In genomic region chr1:154788491-154788890, GRCm38 (mm10) we compare ENCODE assay signal across 11 mouse cellular contexts.
DNase-seq lines count a peak whose midpoint lies in the region; ATAC-seq and TF ChIP-seq lines count a peak whose summit lies in the region.
"Had no signal": no experiment of that assay in that cellular context is flagged by ENCODE, and none has a peak within 500 bp of the region (broad histone marks: within the 10 kb centered on the region; RNA-seq: fewer than 3 reads in every experiment).

No protein-coding gene starts in this region.

- ATAC-seq in midbrain, embryonic 15.5 days (replicated peaks) = 0 out of 2 replicates have a peak, but pooled peaks have one; percentile 26

- no peak overlapping the region for H3K4me3 ChIP-seq in midbrain, embryonic 15.5 days
- no peak overlapping the region for H3K4me3 ChIP-seq in heart, adult 2 months
- H3K4me3 ChIP-seq: intestine, embryonic 15.5 days; liver, embryonic 13.5 days; stomach, embryonic 15.5 days had no signal

- intact Hi-C loops in heart, adult 2 months (cut with DNase I) = loop anchor here (1.0 to 10.0 kb wide), 2 partner anchors 218 to 446 kb away; no protein-coding TSS in a partner anchor

- no peak for TF ChIP-seq EP300 in heart, adult 2 months (IDR thresholded peaks at IDR 0.05; ENCODE audit: insufficient read depth, low read depth, low read length)

- no peak overlapping the region for H3K4me2 ChIP-seq in midbrain, embryonic 15.5 days
- H3K4me2 ChIP-seq: intestine, embryonic 15.5 days; liver, embryonic 13.5 days; stomach, embryonic 15.5 days had no signal

- peaks cover 14% of the 10 kb centered on the region for H3K4me1 ChIP-seq in midbrain, embryonic 15.5 days
- H3K4me1 ChIP-seq in heart, adult 2 months (ENCODE audit: control insufficient read depth, insufficient read depth, low read length) = no peaks in the 10 kb centered on the region; the same call in 1 of the 2 replicates
- H3K4me1 ChIP-seq: liver, embryonic 13.5 days had no signal

- DNase-seq in cerebellum, adult 9-11 months = peak; percentile 20
- DNase-seq in cerebellum, postnatal 14 days = no peak
- DNase-seq in left cerebral cortex, adult 18-20 months (ENCODE audit: low spot score in 2 of 2) = peak; percentile 39 to 50
- no peak for DNase-seq in left cerebral cortex, adult 11 months (ENCODE audit: low spot score)
- peak; percentile 80 for DNase-seq in brain, adult 2 months (ENCODE audit: low read depth, low spot score)
- no peak for DNase-seq in adrenal gland, postnatal 4 days (ENCODE audit: low spot score in 2 of 2)
- no peak for DNase-seq in heart, adult 2 months

- TF ChIP-seq POLR2A in heart, adult 2 months (IDR thresholded peaks at IDR 0.05; ENCODE audit: insufficient read depth, low read depth, low read length) = no peak

- WGBS in midbrain, embryonic 15.5 days = 76% methylated on average over 4 of the region's 4 CpGs
- WGBS in heart, adult 2 months = 84% methylated on average over 4 of the region's 4 CpGs

- H3K9me3 ChIP-seq in midbrain, embryonic 15.5 days = no peaks in the 10 kb centered on the region
- H3K9me3 ChIP-seq: intestine, embryonic 15.5 days; liver, embryonic 13.5 days; stomach, embryonic 15.5 days had no signal

- no peak overlapping the region for H3K27ac ChIP-seq in midbrain, embryonic 15.5 days
- no peak overlapping the region for H3K27ac ChIP-seq in heart, adult 2 months
- H3K27ac ChIP-seq: intestine, embryonic 15.5 days; liver, embryonic 13.5 days; stomach, embryonic 15.5 days had no signal

- no peaks in the 10 kb centered on the region for H3K36me3 ChIP-seq in midbrain, embryonic 15.5 days (replicated peaks)
- no peaks in the 10 kb centered on the region for H3K36me3 ChIP-seq in heart, adult 2 months (ENCODE audit: control insufficient read depth, insufficient read depth, low read length)
- H3K36me3 ChIP-seq: intestine, embryonic 15.5 days; liver, embryonic 13.5 days; stomach, embryonic 15.5 days had no signal

- no peak overlapping the region for H3K9ac ChIP-seq in midbrain, embryonic 15.5 days
- no peak overlapping the region for H3K9ac ChIP-seq in heart, adult 2 months (ENCODE audit: low read depth, low read length)
- H3K9ac ChIP-seq: intestine, embryonic 15.5 days; liver, embryonic 13.5 days; stomach, embryonic 15.5 days had no signal

- no peaks in the 10 kb centered on the region for H3K79me2 ChIP-seq in heart, adult 2 months (replicated peaks; ENCODE audit: control insufficient read depth, insufficient read depth, low read length)

- no peaks in the 10 kb centered on the region for H3K27me3 ChIP-seq in midbrain, embryonic 15.5 days (replicated peaks)
- H3K27me3 ChIP-seq in heart, adult 2 months (ENCODE audit: control insufficient read depth, insufficient read depth, low read length) = no peaks in the 10 kb centered on the region
- H3K27me3 ChIP-seq: liver, embryonic 13.5 days; stomach, embryonic 15.5 days had no signal

- no peak for TF ChIP-seq CTCF in heart, adult 2 months (IDR thresholded peaks at IDR 0.05)

Comparison
In these comparisons a context has a peak if more than half of its experiments do, and no peak if none do; other contexts are left out.
1. DNase-seq: peak in cerebellum, adult 9-11 months (single experiment), left cerebral cortex, adult 18-20 months (2 of 2) and brain, adult 2 months (single experiment); none in cerebellum, postnatal 14 days (0 of 2), left cerebral cortex, adult 11 months (single experiment), adrenal gland, postnatal 4 days (0 of 2) and heart, adult 2 months (0 of 2).